Mouse (Mus musculus) stomach, embryonic 15.5 days (tissue): ENCODE data around the gene Serpinh1. TPM values are rescaled to one million over a fixed set of nuclear protein-coding genes. Genes with fewer than 3 reads are reported as not detected.

Source experiments
- ATAC-seq: fragments of 200-750 bp; cut with Nextera tagmentation; 2 replicates; pipeline ENCODE4 v1.8.0; 2017; ENCODE audit warnings: low read depth, moderate number of reproducible peaks, moderate TSS enrichment; ENCODE audit not compliant: insufficient read depth, low FRiP score
- H3K27ac ChIP-seq: fragments of 300-500 bp; sonication (generic); 2 replicates; pipeline ENCODE4 v1.5.1; 2015; ENCODE audit warnings: mild to moderate bottlenecking, inconsistent platforms
- H3K27me3 ChIP-seq: fragments of 300-500 bp; sonication (generic); replicated peaks from 2 replicates; pipeline ENCODE4 v1.6.1; 2015; ENCODE audit warnings: inconsistent platforms
- H3K36me3 ChIP-seq: fragments of 300-500 bp; sonication (generic); 2 replicates; pipeline ENCODE4 v1.6.1; 2015; ENCODE audit warnings: inconsistent platforms
- H3K4me1 ChIP-seq: fragments of 300-500 bp; sonication (generic); 2 replicates; pipeline ENCODE4 v1.6.1; 2015; ENCODE audit warnings: inconsistent platforms
- H3K4me2 ChIP-seq: fragments of 300-500 bp; sonication (generic); 2 replicates; pipeline ENCODE4 v1.6.1; 2015; ENCODE audit warnings: mild to moderate bottlenecking, inconsistent platforms
- H3K4me3 ChIP-seq: fragments of 300-500 bp; sonication (generic); replicated peaks from 2 replicates; pipeline ENCODE4 v1.5.1; 2015; ENCODE audit warnings: inconsistent platforms
- H3K9ac ChIP-seq: fragments of 300-500 bp; sonication (generic); 2 replicates; pipeline ENCODE4 v1.6.1; 2015; ENCODE audit warnings: inconsistent platforms
- H3K9me3 ChIP-seq: fragments of 300-500 bp; sonication (generic); 2 replicates; pipeline ENCODE4 v1.6.1; 2016; ENCODE audit warnings: inconsistent platforms
- WGBS: fragments of 180-500 bp; shearing (Covaris S2); methylation state at CpG from one replicate; pipeline ENCODE4 v1.1.7; 2015; 5-methylcytosine and 5-hydroxymethylcytosine counted together
- polyA plus RNA-seq: library from polyadenylated mRNA; unstranded; fragments of >200 nt; fragmentation: Nextera tagmentation; extraction: Ambion mirVana; gene quantifications from 2 replicates; pipeline ENCODE4 v1.2.1, GENCODE M21; 2015

The Serpinh1 gene
- polyA plus RNA-seq, 1 experiment from 2014 or later: 1,300 TPM

- H3K9ac ChIP-seq: no peak overlapping the region
- no peak overlapping the region for H3K27ac ChIP-seq
- H3K4me3 ChIP-seq: no peak overlapping the region
- no peak for ATAC-seq
- no peaks in the 10 kb centered on the region for H3K9me3 ChIP-seq
- H3K4me1 ChIP-seq: peaks cover 24% of the 10 kb centered on the region
- no peaks in the 10 kb centered on the region for H3K27me3 ChIP-seq
- WGBS: 93% methylated on average over 26 of the region's 26 CpGs
- peaks cover 51% of the 10 kb centered on the region for H3K36me3 ChIP-seq
- 0 out of 2 replicates have a peak overlapping the region, but pooled peaks have one; percentile 76 for H3K4me2 ChIP-seq
Observed at GRCm38 (mm10) chr7:99348883-99349282, 4.2 kb downstream of the Serpinh1 start.

- 91% methylated on average over 10 of the region's 10 CpGs for WGBS
- Histone ChIP-seq H3K36me3 (peaks cover 60% of the 10 kb centered on the region), H3K4me2 (no peak overlapping the region), H3K9ac (no peak overlapping the region), H3K4me1 (peaks cover 17% of the 10 kb centered on the region), H3K27me3 (no peaks in the 10 kb centered on the region), H3K4me3 (no peak overlapping the region), H3K9me3 (no peaks in the 10 kb centered on the region), H3K27ac (no peak overlapping the region)
- ATAC-seq: no peak
Observed at GRCm38 (mm10) chr7:99347268-99347667, 5.8 kb downstream of the Serpinh1 start.

- whole genome bisulfite sequencing: 75% methylated on average over 4 of the region's 4 CpGs
- no peaks in the 10 kb centered on the region for H3K4me1 ChIP-seq
- H3K4me2 ChIP-seq: no peak overlapping the region
- no peak overlapping the region for H3K4me3 ChIP-seq
- peaks cover 56% of the 10 kb centered on the region for H3K36me3 ChIP-seq
- no peak overlapping the region for H3K9ac ChIP-seq
- no peaks in the 10 kb centered on the region for H3K9me3 ChIP-seq
- no peak for ATAC-seq
- no peak overlapping the region for H3K27ac ChIP-seq
- H3K27me3 ChIP-seq: no peaks in the 10 kb centered on the region
Observed at GRCm38 (mm10) chr7:99343577-99343976, 9.5 kb downstream of the Serpinh1 start.

- no peak overlapping the region for H3K27ac ChIP-seq
- no peak for ATAC-seq
- peaks cover 29% of the 10 kb centered on the region for H3K36me3 ChIP-seq
- H3K4me3 ChIP-seq: no peak overlapping the region
- no peaks in the 10 kb centered on the region for H3K9me3 ChIP-seq
- no peaks in the 10 kb centered on the region for H3K27me3 ChIP-seq
- no peaks in the 10 kb centered on the region for H3K4me1 ChIP-seq
- 77% methylated on average over 8 of the region's 8 CpGs for WGBS
- no peak overlapping the region for H3K4me2 ChIP-seq
- no peak overlapping the region for H3K9ac ChIP-seq
Observed at GRCm38 (mm10) chr7:99340736-99341135, 12.3 kb downstream of the Serpinh1 start.

DNA sequence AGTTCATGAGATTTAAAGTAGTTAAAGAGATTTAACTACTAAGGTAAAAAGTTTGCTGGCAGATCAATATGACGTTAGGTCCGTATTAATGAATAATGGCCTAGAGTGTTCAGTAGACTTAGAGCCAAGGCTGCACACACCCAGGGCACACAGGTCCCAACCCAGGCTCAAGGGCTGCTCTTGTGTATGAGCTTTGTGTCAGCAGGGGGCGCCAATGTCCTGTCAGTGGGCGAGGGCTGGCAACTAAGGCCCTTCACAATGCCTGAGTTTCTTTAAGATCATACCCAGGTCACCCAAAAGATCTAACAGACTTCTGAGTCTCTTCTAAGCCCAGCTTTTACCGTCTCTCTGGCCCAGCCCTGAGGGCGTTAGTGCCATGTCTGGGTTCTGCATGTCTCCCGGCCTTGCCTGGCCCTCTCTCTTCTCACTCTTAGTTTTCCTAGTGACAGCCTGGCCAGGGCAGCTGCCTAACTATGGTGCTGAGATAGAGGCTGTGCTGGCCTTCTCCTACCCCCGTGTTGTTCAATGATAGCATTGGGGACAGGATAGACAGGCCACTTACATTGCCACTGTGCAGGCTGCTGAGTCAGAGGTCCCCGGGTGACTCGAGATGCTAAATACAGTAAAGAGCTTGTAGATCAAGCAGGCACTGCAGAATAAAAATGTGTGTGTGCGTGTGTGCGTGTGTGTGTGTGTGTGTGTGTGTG is 20.1 kb downstream of the Serpinh1 start:
- H3K27me3 ChIP-seq: no peaks in the 10 kb centered on the region
- no peak overlapping the region for H3K4me3 ChIP-seq
- H3K36me3 ChIP-seq: no peaks in the 10 kb centered on the region
- no peak overlapping the region for H3K9ac ChIP-seq
- ATAC-seq: no peak
- H3K27ac ChIP-seq: no peak overlapping the region
- 42% methylated on average over 12 of the region's 12 CpGs for WGBS
- no peak overlapping the region for H3K4me2 ChIP-seq
- no peaks in the 10 kb centered on the region for H3K9me3 ChIP-seq
- no peaks in the 10 kb centered on the region for H3K4me1 ChIP-seq

DNA sequence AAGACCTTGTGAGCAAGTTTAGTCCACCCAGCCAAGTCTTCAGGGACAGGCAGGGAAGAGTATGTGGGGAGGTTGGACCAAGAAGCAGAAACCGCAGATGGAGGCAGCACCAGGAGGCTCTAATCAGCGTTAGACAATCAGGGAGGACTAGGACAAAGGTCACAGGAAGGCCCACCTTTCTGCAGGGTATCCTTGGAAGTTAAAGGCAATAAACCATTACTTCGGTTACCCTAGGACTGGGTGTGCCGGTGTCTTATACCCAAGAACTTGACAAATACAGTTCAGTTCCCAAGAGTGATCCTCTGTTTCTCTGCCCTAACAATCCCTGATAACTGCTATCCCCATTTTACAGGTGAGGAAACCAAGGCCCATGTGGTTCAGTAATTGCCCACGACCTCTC is 23.0 kb downstream of the Serpinh1 start:
- Histone ChIP-seq H3K27me3 (no peaks in the 10 kb centered on the region), H3K4me3 (no peak overlapping the region), H3K4me1 (peaks cover 4% of the 10 kb centered on the region; the same call in 1 of the 2 replicates), H3K36me3 (no peaks in the 10 kb centered on the region), H3K9ac (no peak overlapping the region), H3K27ac (no peak overlapping the region), H3K4me2 (no peak overlapping the region), H3K9me3 (no peaks in the 10 kb centered on the region)
- WGBS: 76% methylated on average over 5 of the region's 5 CpGs
- no peak for ATAC-seq

DNA sequence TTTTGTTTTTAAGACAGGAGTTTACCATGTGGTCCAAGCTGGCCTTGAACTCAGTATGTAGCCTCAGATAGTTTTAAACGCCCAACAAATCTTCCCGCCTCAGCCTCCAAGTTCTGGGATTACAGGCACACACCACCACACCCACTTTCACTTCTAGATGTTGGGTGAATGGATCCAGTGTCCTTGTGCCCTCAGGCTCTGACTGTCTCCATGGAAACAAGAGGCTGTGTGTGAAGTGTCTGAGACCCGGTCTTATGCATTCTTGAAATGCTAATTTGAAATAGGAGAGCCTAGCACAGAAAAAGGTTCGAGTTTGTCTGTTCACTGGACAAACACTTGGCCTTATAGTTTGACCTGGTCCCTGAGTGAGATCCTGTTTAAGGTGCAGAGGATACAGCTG is 24.2 kb downstream of the Serpinh1 start:
- no peaks in the 10 kb centered on the region for H3K27me3 ChIP-seq
- H3K27ac ChIP-seq: no peak overlapping the region
- H3K4me3 ChIP-seq: no peak overlapping the region
- H3K4me2 ChIP-seq: no peak overlapping the region
- H3K36me3 ChIP-seq: no peaks in the 10 kb centered on the region
- 60% methylated on average over 4 of the region's 4 CpGs for WGBS
- ATAC-seq: no peak
- H3K9me3 ChIP-seq: no peaks in the 10 kb centered on the region
- H3K9ac ChIP-seq: no peak overlapping the region
- H3K4me1 ChIP-seq: peaks cover 4% of the 10 kb centered on the region; the same call in 1 of the 2 replicates

DNA sequence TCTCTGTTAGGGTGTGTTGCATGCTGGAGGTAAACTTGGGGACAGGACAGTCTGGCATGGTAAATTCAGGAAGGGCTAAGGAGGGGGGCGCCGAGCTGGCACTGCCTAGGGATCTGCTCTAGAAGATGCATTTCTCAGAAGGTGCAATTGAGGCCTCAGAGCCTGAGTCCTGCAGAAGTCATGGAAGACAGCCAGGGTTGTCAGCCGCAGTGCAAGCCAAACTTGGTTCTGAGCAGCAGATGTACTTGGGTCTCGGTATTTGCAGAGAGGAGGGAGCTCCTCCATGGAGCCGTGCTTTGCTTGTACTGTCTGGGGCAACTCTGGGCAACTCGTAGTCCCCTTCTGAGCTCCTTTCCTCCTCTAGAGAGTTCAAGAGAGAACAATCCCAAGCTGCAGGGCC is 26.9 kb downstream of the Serpinh1 start:
- no peaks in the 10 kb centered on the region for H3K27me3 ChIP-seq
- peaks cover 4% of the 10 kb centered on the region; the same call in 1 of the 2 replicates for H3K4me1 ChIP-seq
- H3K27ac ChIP-seq: no peak overlapping the region
- H3K4me3 ChIP-seq: no peak overlapping the region
- H3K9ac ChIP-seq: no peak overlapping the region
- no peaks in the 10 kb centered on the region for H3K36me3 ChIP-seq
- 58% methylated on average over 6 of the region's 6 CpGs for WGBS
- ATAC-seq: no peak
- no peaks in the 10 kb centered on the region for H3K9me3 ChIP-seq
- no peak overlapping the region for H3K4me2 ChIP-seq

DNA sequence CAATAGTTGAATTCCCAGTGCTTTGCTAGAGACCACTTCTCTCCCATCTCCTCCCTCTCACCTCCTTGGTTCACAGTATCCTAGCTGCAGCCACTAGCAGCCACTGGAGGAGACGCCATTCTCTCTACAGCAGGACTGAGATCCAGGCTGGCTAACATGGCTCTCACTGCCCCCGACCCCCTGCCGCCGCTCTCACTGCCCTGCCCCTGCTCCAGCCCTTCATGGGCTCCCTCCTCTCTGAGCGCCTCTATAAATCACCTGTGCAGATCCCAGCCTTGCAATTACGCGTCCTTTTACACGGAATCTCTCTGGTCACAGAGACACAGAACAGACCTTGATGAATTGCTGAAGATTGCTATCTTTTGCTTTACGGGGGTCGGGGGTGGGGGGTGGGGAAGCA is 28.2 kb downstream of the Serpinh1 start:
- Histone ChIP-seq H3K27me3 (no peaks in the 10 kb centered on the region), H3K4me1 (peaks cover 4% of the 10 kb centered on the region; the same call in 1 of the 2 replicates), H3K9me3 (no peaks in the 10 kb centered on the region), H3K27ac (no peak overlapping the region), H3K9ac (no peak overlapping the region), H3K4me2 (no peak overlapping the region), H3K4me3 (no peak overlapping the region), H3K36me3 (no peaks in the 10 kb centered on the region)
- no peak for ATAC-seq
- WGBS: 14% methylated on average over 10 of the region's 10 CpGs

DNA sequence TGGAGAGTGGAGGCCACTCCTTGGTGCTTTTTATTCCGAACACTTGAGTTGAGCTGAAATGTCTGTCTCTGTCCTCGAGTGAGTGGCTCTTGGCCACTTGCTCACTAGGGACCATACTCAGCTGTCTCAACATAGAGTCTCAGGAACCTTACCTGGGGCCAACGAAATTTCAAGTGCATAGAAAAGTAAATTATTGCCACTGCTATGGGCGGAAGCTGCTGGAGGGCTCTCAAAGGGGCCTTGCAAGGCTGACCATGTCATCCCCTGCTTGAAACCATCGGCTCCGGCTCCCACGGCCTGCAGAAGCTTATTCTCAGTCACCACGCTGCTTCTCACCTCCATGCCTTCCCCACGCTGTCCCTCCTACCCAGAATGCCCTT is 29.7 kb downstream of the Serpinh1 start:
- Histone ChIP-seq H3K9me3 (no peaks in the 10 kb centered on the region), H3K27me3 (no peaks in the 10 kb centered on the region), H3K36me3 (no peaks in the 10 kb centered on the region), H3K4me1 (peaks cover 4% of the 10 kb centered on the region; the same call in 1 of the 2 replicates), H3K4me2 (no peak overlapping the region), H3K27ac (no peak overlapping the region), H3K4me3 (no peak overlapping the region), H3K9ac (no peak overlapping the region)
- 87% methylated on average over 9 of the region's 9 CpGs for WGBS
- no peak for ATAC-seq

DNA sequence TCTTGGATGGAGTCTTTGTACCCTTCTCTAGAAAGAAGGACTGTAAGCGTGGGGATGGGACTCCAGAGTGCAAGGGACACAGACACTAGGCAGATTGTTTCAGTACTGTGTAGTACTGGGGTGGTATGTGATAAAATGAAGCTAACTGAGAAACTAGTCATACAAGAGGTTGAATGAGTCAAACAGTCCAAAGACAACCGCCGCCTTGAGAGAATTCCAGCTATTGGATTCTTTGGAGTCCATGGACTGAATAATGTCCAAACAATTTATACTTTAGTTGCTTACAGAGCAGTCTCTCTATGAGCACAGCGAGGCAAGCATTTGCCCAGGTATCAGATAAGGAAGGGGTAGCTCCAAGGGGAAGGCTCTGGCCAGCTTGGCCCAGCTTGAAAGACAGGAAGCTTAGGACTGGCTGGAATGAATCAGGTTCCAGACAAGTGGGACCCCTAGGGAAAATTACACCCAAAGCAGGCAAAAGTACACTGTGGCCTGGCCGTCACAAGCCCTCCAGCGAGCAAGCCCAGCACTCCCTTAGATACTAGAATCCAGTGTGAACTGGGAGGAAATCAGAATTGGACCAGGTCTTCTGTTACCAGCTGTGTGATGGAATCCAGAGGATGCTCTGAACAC is 30.2 kb downstream of the Serpinh1 start:
- Histone ChIP-seq H3K27me3 (no peaks in the 10 kb centered on the region), H3K27ac (no peak overlapping the region), H3K9ac (no peak overlapping the region), H3K4me3 (no peak overlapping the region), H3K4me2 (no peak overlapping the region), H3K9me3 (no peaks in the 10 kb centered on the region), H3K4me1 (peaks cover 4% of the 10 kb centered on the region; the same call in 1 of the 2 replicates), H3K36me3 (no peaks in the 10 kb centered on the region)
- ATAC-seq: no peak
- 77% methylated on average over 6 of the region's 6 CpGs for WGBS

DNA sequence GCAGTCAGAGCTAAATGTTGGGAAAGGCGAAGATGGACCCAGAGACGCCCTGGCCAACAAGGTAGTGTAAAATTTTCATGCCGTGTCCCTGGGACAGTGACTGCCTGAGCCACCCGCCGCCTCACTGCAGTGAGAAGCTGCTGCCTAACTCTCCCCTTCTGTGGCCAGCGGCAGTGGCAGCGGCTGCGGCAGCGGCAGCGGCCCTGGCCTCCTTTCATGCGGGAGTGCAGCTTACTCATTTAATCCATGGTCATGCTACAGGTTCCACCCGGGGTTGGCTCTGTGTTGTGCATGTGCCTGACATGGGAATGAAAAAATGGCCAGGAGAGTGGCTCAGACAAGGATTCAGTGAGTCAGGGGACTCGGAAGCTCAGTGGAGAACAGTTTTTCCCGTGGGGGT is 32.5 kb downstream of the Serpinh1 start:
- Histone ChIP-seq H3K27me3 (no peaks in the 10 kb centered on the region), H3K36me3 (no peaks in the 10 kb centered on the region), H3K4me2 (no peak overlapping the region), H3K4me3 (no peak overlapping the region), H3K27ac (no peak overlapping the region), H3K4me1 (no peaks in the 10 kb centered on the region), H3K9me3 (no peaks in the 10 kb centered on the region), H3K9ac (no peak overlapping the region)
- ATAC-seq: no peak
- WGBS: 44% methylated on average over 14 of the region's 14 CpGs
